8 mouse cellular contexts compared by ENCODE assay signal in genomic region chr17:12742151-12742908, GRCm38 (mm10). TPM values are rescaled to one million over a fixed set of nuclear protein-coding genes. Genes with fewer than 3 reads are reported as not detected.
DNase-seq lines count a peak whose midpoint lies in the region; ATAC-seq and TF ChIP-seq lines count a peak whose summit lies in the region.

No protein-coding gene starts in this region.

- peaks cover 91% of the 10 kb centered on the region for H3K36me3 ChIP-seq in heart, embryonic 12.5 days
- peaks cover 75% of the 10 kb centered on the region for H3K36me3 ChIP-seq in forebrain, embryonic 12.5 days (replicated peaks)
- H3K36me3 ChIP-seq in limb, embryonic 13.5 days, result peaks cover 95% of the 10 kb centered on the region

- TF ChIP-seq POLR2A in olfactory bulb, adult 2 months (IDR thresholded peaks at IDR 0.05; ENCODE audit: insufficient read depth, low read depth, low read length), result no peak

- H3K4me2 ChIP-seq in heart, embryonic 12.5 days, result peak overlapping the region; percentile 69
- H3K4me2 ChIP-seq in forebrain, embryonic 12.5 days, result peak overlapping the region; percentile 68
- peak overlapping the region; percentile 65 for H3K4me2 ChIP-seq in limb, embryonic 13.5 days (replicated peaks)

- H3K4me3 ChIP-seq in heart, embryonic 12.5 days, result peak overlapping the region; percentile 67
- peak overlapping the region; percentile 47 for H3K4me3 ChIP-seq in forebrain, embryonic 12.5 days (replicated peaks)
- H3K4me3 ChIP-seq in limb, embryonic 13.5 days, result peak overlapping the region; percentile 61
- peak overlapping the region; percentile 53 for H3K4me3 ChIP-seq in olfactory bulb, adult 2 months (ENCODE audit: insufficient read depth, low read depth, low read length)

- H3K27me3 ChIP-seq in heart, embryonic 12.5 days (replicated peaks), result no peaks in the 10 kb centered on the region
- no peaks in the 10 kb centered on the region for H3K27me3 ChIP-seq in forebrain, embryonic 12.5 days
- no peaks in the 10 kb centered on the region for H3K27me3 ChIP-seq in limb, embryonic 13.5 days

- 0 out of 2 replicates have a peak, but pooled peaks have one; percentile 0 for ATAC-seq in heart, embryonic 12.5 days (ENCODE audit: insufficient number of reproducible peaks, low FRiP score)
- peak; percentile 60 for ATAC-seq in forebrain, embryonic 12.5 days (ENCODE audit: low FRiP score)
- ATAC-seq in limb, embryonic 13.5 days (ENCODE audit: low FRiP score, low read depth), result no peak
- ATAC-seq in activated CD4-positive, CD25-positive, alpha-beta regulatory T cell, adult 4 months, result no peak

- peaks cover 69% of the 10 kb centered on the region for H3K4me1 ChIP-seq in heart, embryonic 12.5 days (replicated peaks)
- no peaks in the 10 kb centered on the region for H3K4me1 ChIP-seq in forebrain, embryonic 12.5 days
- H3K4me1 ChIP-seq in limb, embryonic 13.5 days, result peaks cover 65% of the 10 kb centered on the region
- H3K4me1 ChIP-seq in olfactory bulb, adult 2 months (ENCODE audit: control insufficient read depth, insufficient read depth, low read length), result no peaks in the 10 kb centered on the region; the same call in 1 of the 2 replicates

- DNase-seq in heart, postnatal 25 days (ENCODE audit: low spot score), result no peak
- peak; percentile 55 for DNase-seq in NIH3T3 (ENCODE audit: low read depth)
- DNase-seq in layer of hippocampus, adult 11-12 months (ENCODE audit: low spot score), result no peak

- WGBS in heart, embryonic 12.5 days, result 62% methylated on average over 38 of the region's 38 CpGs
- WGBS in forebrain, embryonic 12.5 days, result 49% methylated on average over 38 of the region's 38 CpGs
- WGBS in limb, embryonic 13.5 days, result 54% methylated on average over 38 of the region's 38 CpGs
- WGBS in olfactory bulb, adult 2 months, result 47% methylated on average over 38 of the region's 38 CpGs

- peak overlapping the region; percentile 98 for H3K27ac ChIP-seq in heart, embryonic 12.5 days (ENCODE audit: poor library complexity, severe bottlenecking)
- no peak overlapping the region for H3K27ac ChIP-seq in forebrain, embryonic 12.5 days
- peak overlapping the region; percentile 82; the same call in 1 of the 2 replicates for H3K27ac ChIP-seq in limb, embryonic 13.5 days
- H3K27ac ChIP-seq in olfactory bulb, adult 2 months (ENCODE audit: insufficient read depth, low read depth, low read length), result no peak overlapping the region

- H3K9me3 ChIP-seq in heart, embryonic 12.5 days (replicated peaks), result peaks cover 24% of the 10 kb centered on the region
- H3K9me3 ChIP-seq in forebrain, embryonic 12.5 days, result peaks cover 22% of the 10 kb centered on the region
- peaks cover 44% of the 10 kb centered on the region for H3K9me3 ChIP-seq in limb, embryonic 13.5 days

- no peak for TF ChIP-seq CTCF in olfactory bulb, adult 2 months (IDR thresholded peaks at IDR 0.05; ENCODE audit: insufficient read depth, low read depth, low read length)

- peak overlapping the region; percentile 94 for H3K9ac ChIP-seq in heart, embryonic 12.5 days
- H3K9ac ChIP-seq in forebrain, embryonic 12.5 days, result peak overlapping the region; percentile 54
- H3K9ac ChIP-seq in limb, embryonic 13.5 days, result peak overlapping the region; percentile 81

- intact Hi-C loops in heart, postnatal 25 days (cut with DNase I), result loop anchor here (5.0 kb wide), 1 partner anchor 50 kb away; no protein-coding TSS in a partner anchor

RNA-seq across cellular contexts. Expression of gene Igf2r, which starts 27.1 kb away (rescaled TPM):
- 293 and 312 TPM in 2 replicates for polyA plus RNA-seq in heart, embryonic 12.5 days (2016; fragmentation: Nextera tagmentation; extraction: Ambion mirVana)
- 100 to 1,000 TPM in 1 of 2 experiments, 10 to 100 TPM in 1; 99.0 to 108 TPM for total RNA-seq in heart, postnatal 25 days (2021)
- 22.7 TPM in 2 replicates for polyA plus RNA-seq in forebrain, embryonic 12.5 days (2016; fragmentation: Nextera tagmentation; extraction: Ambion mirVana)
- 48.7 and 51.5 TPM in 2 replicates for polyA plus RNA-seq in limb, embryonic 13.5 days (2015; fragmentation: Nextera tagmentation; extraction: Ambion mirVana)
- polyA plus RNA-seq in olfactory bulb, adult 2 months (2012; ENCODE audit: insufficient read depth, insufficient read length, low replicate concordance, missing spikeins), result 51.4 TPM in 1 of 2 replicates, not detected in the other
- 10 to 100 TPM; 23.9 to 33.2 TPM for polyA plus RNA-seq in activated CD4-positive, CD25-positive, alpha-beta regulatory T cell, adult 4 months (2017; shearing (Covaris generic))

Comparison
In these comparisons a context has a peak if more than half of its experiments do, and no peak if none do; other contexts are left out.
1. ATAC-seq: peak in heart, embryonic 12.5 days (single experiment) and forebrain, embryonic 12.5 days (single experiment); none in limb, embryonic 13.5 days (single experiment) and activated CD4-positive, CD25-positive, alpha-beta regulatory T cell, adult 4 months (single experiment).
2. H3K27ac ChIP-seq: peak in heart, embryonic 12.5 days (single experiment) and limb, embryonic 13.5 days (single experiment); none in forebrain, embryonic 12.5 days (single experiment) and olfactory bulb, adult 2 months (single experiment).
3. Peak in every context shown above with its lines, with median percentiles within 50 percentile points of each other: H3K4me2 ChIP-seq, H3K4me3 ChIP-seq and H3K9ac ChIP-seq.